Mouse (Mus musculus): ENCODE measurements at regions not wholly inside any gene's neighbourhood (a gene's known extent, or its start where the extent isn't known, plus 50 kb on each side); places are given as distances from the start of the nearest gene placed in this dataset.

GRCm38 (mm10) chr2:79542191-79542980 lies 85.8 kb upstream of the Cerkl start:
- Histone ChIP-seq H3K4me3 (ENCODE audit: control insufficient read depth, low read depth, low read length) (no peak overlapping the region), H3K36me3 (ENCODE audit: control insufficient read depth, insufficient read depth, low read length) (no peaks in the 10 kb centered on the region), H3K27me3 (ENCODE audit: control insufficient read depth, insufficient read depth, low read length) (no peaks in the 10 kb centered on the region), H3K4me1 (ENCODE audit: control insufficient read depth, insufficient read depth, low read length) (no peaks in the 10 kb centered on the region), H3K27ac (ENCODE audit: control insufficient read depth, insufficient read depth, low read depth, low read length) (no peak overlapping the region)
- TF ChIP-seq CTCF (IDR thresholded peaks at IDR 0.05; ENCODE audit: control insufficient read depth, insufficient read depth, insufficient replicate concordance, low read depth, low read length), result no peak
- no peak for TF ChIP-seq POLR2A (IDR thresholded peaks at IDR 0.05; ENCODE audit: control insufficient read depth, low read depth, low read length)

GRCm38 (mm10) chr2:79543456-79543855 lies 86.9 kb upstream of the Cerkl start:
- TF ChIP-seq CTCF (IDR thresholded peaks at IDR 0.05; ENCODE audit: control insufficient read depth, insufficient read depth, insufficient replicate concordance, low read depth, low read length), result no peak
- no peak for TF ChIP-seq POLR2A (IDR thresholded peaks at IDR 0.05; ENCODE audit: control insufficient read depth, low read depth, low read length)
- no peak overlapping the region for H3K27ac ChIP-seq (ENCODE audit: control insufficient read depth, insufficient read depth, low read depth, low read length)
- H3K27me3 ChIP-seq (ENCODE audit: control insufficient read depth, insufficient read depth, low read length), result no peaks in the 10 kb centered on the region
- H3K4me1 ChIP-seq (ENCODE audit: control insufficient read depth, insufficient read depth, low read length), result no peaks in the 10 kb centered on the region
- no peaks in the 10 kb centered on the region for H3K36me3 ChIP-seq (ENCODE audit: control insufficient read depth, insufficient read depth, low read length)
- H3K4me3 ChIP-seq (ENCODE audit: control insufficient read depth, low read depth, low read length), result no peak overlapping the region

- no peak overlapping the region for H3K27ac ChIP-seq (ENCODE audit: control insufficient read depth, insufficient read depth, low read depth, low read length)
- H3K4me1 ChIP-seq (ENCODE audit: control insufficient read depth, insufficient read depth, low read length), result no peaks in the 10 kb centered on the region
- H3K36me3 ChIP-seq (ENCODE audit: control insufficient read depth, insufficient read depth, low read length), result no peaks in the 10 kb centered on the region
- no peak for TF ChIP-seq CTCF (IDR thresholded peaks at IDR 0.05; ENCODE audit: control insufficient read depth, insufficient read depth, insufficient replicate concordance, low read depth, low read length)
- TF ChIP-seq POLR2A (IDR thresholded peaks at IDR 0.05; ENCODE audit: control insufficient read depth, low read depth, low read length), result no peak
- no peaks in the 10 kb centered on the region for H3K27me3 ChIP-seq (ENCODE audit: control insufficient read depth, insufficient read depth, low read length)
- no peak overlapping the region for H3K4me3 ChIP-seq (ENCODE audit: control insufficient read depth, low read depth, low read length)
These were observed 87.6 kb upstream of the Cerkl start for GRCm38 (mm10) chr2:79543948-79544792.

GRCm38 (mm10) chr2:79544793-79545260 lies 88.2 kb upstream of the Cerkl start:
- TF ChIP-seq CTCF (IDR thresholded peaks at IDR 0.05; ENCODE audit: control insufficient read depth, insufficient read depth, insufficient replicate concordance, low read depth, low read length) (no peak), POLR2A (IDR thresholded peaks at IDR 0.05; ENCODE audit: control insufficient read depth, low read depth, low read length) (no peak)
- H3K27me3 ChIP-seq (ENCODE audit: control insufficient read depth, insufficient read depth, low read length), result no peaks in the 10 kb centered on the region
- H3K27ac ChIP-seq (ENCODE audit: control insufficient read depth, insufficient read depth, low read depth, low read length), result no peak overlapping the region
- H3K36me3 ChIP-seq (ENCODE audit: control insufficient read depth, insufficient read depth, low read length), result no peaks in the 10 kb centered on the region
- no peaks in the 10 kb centered on the region for H3K4me1 ChIP-seq (ENCODE audit: control insufficient read depth, insufficient read depth, low read length)
- H3K4me3 ChIP-seq (ENCODE audit: control insufficient read depth, low read depth, low read length), result no peak overlapping the region

GRCm38 (mm10) chr2:79546206-79546605 lies 88.9 kb upstream of the Itprid2 start:
- Histone ChIP-seq H3K4me3 (ENCODE audit: control insufficient read depth, low read depth, low read length) (no peak overlapping the region), H3K27ac (ENCODE audit: control insufficient read depth, insufficient read depth, low read depth, low read length) (no peak overlapping the region), H3K36me3 (ENCODE audit: control insufficient read depth, insufficient read depth, low read length) (no peaks in the 10 kb centered on the region), H3K27me3 (ENCODE audit: control insufficient read depth, insufficient read depth, low read length) (no peaks in the 10 kb centered on the region), H3K4me1 (ENCODE audit: control insufficient read depth, insufficient read depth, low read length) (no peaks in the 10 kb centered on the region)
- TF ChIP-seq CTCF (IDR thresholded peaks at IDR 0.05; ENCODE audit: control insufficient read depth, insufficient read depth, insufficient replicate concordance, low read depth, low read length), result no peak
- no peak for TF ChIP-seq POLR2A (IDR thresholded peaks at IDR 0.05; ENCODE audit: control insufficient read depth, low read depth, low read length)

- Histone ChIP-seq H3K4me1 (ENCODE audit: control insufficient read depth, insufficient read depth, low read length) (no peaks in the 10 kb centered on the region), H3K27me3 (ENCODE audit: control insufficient read depth, insufficient read depth, low read length) (no peaks in the 10 kb centered on the region), H3K36me3 (ENCODE audit: control insufficient read depth, insufficient read depth, low read length) (no peaks in the 10 kb centered on the region), H3K4me3 (ENCODE audit: control insufficient read depth, low read depth, low read length) (no peak overlapping the region), H3K27ac (ENCODE audit: control insufficient read depth, insufficient read depth, low read depth, low read length) (no peak overlapping the region)
- TF ChIP-seq CTCF (IDR thresholded peaks at IDR 0.05; ENCODE audit: control insufficient read depth, insufficient read depth, insufficient replicate concordance, low read depth, low read length), result no peak
- TF ChIP-seq POLR2A (IDR thresholded peaks at IDR 0.05; ENCODE audit: control insufficient read depth, low read depth, low read length), result no peak
These were observed 87.9 kb upstream of the Itprid2 start for GRCm38 (mm10) chr2:79547284-79547683.

- TF ChIP-seq POLR2A (IDR thresholded peaks at IDR 0.05; ENCODE audit: control insufficient read depth, low read depth, low read length) (no peak), CTCF (IDR thresholded peaks at IDR 0.05; ENCODE audit: control insufficient read depth, insufficient read depth, insufficient replicate concordance, low read depth, low read length) (no peak)
- no peaks in the 10 kb centered on the region for H3K36me3 ChIP-seq (ENCODE audit: control insufficient read depth, insufficient read depth, low read length)
- H3K27me3 ChIP-seq (ENCODE audit: control insufficient read depth, insufficient read depth, low read length), result no peaks in the 10 kb centered on the region
- H3K27ac ChIP-seq (ENCODE audit: control insufficient read depth, insufficient read depth, low read depth, low read length), result no peak overlapping the region
- H3K4me3 ChIP-seq (ENCODE audit: control insufficient read depth, low read depth, low read length), result no peak overlapping the region
- no peaks in the 10 kb centered on the region for H3K4me1 ChIP-seq (ENCODE audit: control insufficient read depth, insufficient read depth, low read length)
These were observed 87.0 kb upstream of the Itprid2 start for GRCm38 (mm10) chr2:79548039-79548600.

Data from testis, adult 2 months (tissue).